Mouse (Mus musculus) liver, adult (tissue): ENCODE measurements around the gene Sgca.

Source experiments
- GATA4 ChIP-seq: IDR thresholded peaks from 2 replicates; pipeline ENCODE4 v1.6.1; 2014; ENCODE audit warnings: mild to moderate bottlenecking, low read length; ENCODE audit not compliant: insufficient replicate concordance

The Sgca gene

GRCm38 (mm10) chr11:95006525-95007219, 30.5 kb upstream of the Sgca start:
- TF ChIP-seq GATA4: no peak

- TF ChIP-seq GATA4: no peak
Measured at GRCm38 (mm10) chr11:95006038-95006437, 29.9 kb upstream of the Sgca start.

DNA sequence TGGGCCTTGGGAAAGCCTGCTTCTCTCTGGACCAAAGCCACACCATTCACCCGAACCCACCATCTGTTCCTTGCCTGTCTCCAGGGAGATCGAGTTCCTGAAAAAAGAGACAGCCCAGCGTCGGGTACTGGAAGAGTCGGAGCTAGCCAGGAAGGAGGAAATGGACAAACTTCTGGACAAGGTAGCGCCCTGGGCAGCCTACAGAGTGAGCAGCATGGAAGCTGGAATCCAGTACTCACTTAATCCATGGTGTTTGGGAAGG, 28.7 kb upstream of the Sgca start:
- TF ChIP-seq GATA4: no peak

- no peak for TF ChIP-seq GATA4
Measured at GRCm38 (mm10) chr11:95004136-95004936, 28.2 kb upstream of the Sgca start.

DNA sequence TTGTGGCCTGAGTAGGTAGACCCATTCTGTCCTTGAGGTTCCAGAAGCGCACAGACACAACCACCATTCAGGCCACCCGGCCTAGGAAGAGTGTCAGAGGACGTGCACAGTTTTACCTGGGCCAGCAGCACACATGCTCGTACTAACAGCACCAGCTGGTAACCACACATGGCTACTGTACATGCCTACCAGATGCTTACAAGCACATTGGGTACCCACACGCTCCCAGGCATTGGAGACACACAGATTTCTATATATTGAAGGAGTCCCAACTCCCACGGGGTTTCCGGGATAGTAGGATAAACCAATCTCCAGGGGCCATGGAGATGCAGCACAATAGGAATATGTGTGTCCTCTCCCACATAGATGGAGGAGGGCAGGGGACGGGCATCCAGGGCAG, 26.6 kb upstream of the Sgca start:
- TF ChIP-seq GATA4: no peak

GRCm38 (mm10) chr11:95001584-95002347, 25.6 kb upstream of the Sgca start:
- no peak for TF ChIP-seq GATA4

GRCm38 (mm10) chr11:95001058-95001457, 24.9 kb upstream of the Sgca start:
- TF ChIP-seq GATA4: no peak

DNA sequence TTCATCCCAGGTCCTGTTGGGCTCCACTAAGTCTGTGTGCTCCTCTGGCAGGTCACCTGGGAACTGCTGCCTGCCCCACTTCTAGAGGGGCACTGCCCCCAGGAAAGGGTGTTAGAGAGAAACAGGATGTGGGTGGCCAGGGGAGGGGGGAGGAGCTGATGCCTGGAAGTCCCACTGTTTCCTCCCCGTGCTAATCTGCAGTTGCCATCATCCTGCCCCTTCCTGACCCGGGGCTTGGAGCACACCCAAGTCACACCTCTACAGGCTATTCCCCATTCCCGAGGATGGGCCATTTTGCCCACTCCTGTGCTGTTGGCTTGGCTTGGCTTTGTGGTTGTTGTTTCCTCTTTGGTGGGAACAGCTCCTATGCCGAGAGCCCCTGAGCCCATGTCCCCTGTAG, 24.4 kb upstream of the Sgca start:
- no peak for TF ChIP-seq GATA4

DNA sequence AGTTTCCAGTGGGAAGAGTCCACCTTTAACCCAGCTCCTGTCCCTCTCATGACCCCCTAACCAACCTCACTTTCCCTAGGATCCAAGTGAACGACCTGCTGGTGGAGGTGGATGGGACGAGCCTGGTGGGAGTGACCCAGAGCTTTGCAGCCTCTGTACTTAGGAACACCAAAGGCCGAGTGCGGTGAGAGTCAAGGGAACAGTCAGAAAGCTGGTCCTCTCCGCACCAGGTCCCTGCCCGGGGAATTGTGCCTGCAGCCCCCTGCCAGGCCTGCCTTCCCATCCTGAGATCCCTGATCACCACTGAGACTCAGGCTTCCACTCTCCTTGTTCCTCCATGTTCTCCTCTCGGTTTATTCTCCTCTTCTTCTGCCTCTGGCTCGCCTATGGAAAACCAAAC, 24.0 kb upstream of the Sgca start:
- TF ChIP-seq GATA4: no peak

- no peak for TF ChIP-seq GATA4
Measured at GRCm38 (mm10) chr11:94998041-94998531, 22.0 kb upstream of the Sgca start.

DNA sequence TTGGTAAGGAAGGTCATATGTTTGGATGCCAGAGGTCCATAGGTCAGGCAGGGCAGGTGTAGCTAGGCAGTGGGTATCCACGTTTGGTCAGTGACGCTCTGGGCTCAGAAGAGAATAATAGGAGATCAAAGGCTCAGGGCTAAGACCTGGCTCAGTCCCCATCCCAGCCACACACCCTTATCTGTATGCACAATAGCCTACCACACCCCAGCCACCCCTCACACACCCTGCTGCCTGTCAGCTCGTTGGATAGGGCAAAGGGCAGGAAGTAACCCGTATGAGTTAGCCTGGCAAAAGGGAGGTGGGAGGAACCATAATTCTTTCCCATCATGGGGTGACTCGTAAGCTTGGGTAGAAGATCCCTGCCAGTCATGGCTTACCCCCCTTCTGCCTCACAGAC, 21.5 kb upstream of the Sgca start:
- TF ChIP-seq GATA4: no peak

DNA sequence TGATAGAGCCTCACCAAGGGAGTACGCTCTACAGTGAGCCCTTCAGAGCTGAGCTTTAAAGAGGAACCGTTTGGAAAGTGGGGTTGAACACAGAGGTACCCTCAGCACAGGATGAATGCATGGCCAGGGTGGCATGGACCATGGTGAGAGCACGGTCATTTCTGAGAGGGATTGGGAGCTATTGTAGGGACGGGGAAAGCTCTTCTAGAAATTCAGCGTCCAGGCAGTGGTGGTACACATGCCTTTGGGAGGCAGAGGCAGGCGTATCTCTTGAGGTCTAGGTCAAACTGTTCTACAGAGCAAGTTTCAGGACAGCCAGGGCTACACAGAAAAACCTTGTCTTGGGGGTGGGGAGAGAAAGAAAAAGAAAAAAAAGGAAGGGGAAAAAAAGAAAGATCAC, 20.9 kb upstream of the Sgca start:
- TF ChIP-seq GATA4: no peak

DNA sequence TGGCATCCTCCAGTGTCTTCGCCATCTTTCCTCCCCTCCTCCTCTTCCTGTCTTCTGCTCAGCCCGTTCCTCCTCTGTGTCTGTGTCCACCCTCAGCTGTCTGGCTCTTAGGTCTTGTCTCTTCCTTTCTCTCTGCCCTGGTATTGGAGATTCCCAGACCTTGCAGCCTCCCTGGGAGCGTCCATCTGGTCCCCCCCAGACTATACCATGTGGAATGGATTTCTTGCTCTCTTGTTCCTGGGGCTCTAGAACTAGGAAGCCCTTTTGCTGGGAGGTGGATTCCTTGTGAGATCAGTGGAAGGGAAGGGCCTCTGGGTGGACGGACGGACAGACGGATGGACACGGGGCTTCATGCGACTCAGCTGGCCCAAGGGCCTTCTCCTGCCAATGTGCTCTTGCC, 20.0 kb upstream of the Sgca start:
- no peak for TF ChIP-seq GATA4

DNA sequence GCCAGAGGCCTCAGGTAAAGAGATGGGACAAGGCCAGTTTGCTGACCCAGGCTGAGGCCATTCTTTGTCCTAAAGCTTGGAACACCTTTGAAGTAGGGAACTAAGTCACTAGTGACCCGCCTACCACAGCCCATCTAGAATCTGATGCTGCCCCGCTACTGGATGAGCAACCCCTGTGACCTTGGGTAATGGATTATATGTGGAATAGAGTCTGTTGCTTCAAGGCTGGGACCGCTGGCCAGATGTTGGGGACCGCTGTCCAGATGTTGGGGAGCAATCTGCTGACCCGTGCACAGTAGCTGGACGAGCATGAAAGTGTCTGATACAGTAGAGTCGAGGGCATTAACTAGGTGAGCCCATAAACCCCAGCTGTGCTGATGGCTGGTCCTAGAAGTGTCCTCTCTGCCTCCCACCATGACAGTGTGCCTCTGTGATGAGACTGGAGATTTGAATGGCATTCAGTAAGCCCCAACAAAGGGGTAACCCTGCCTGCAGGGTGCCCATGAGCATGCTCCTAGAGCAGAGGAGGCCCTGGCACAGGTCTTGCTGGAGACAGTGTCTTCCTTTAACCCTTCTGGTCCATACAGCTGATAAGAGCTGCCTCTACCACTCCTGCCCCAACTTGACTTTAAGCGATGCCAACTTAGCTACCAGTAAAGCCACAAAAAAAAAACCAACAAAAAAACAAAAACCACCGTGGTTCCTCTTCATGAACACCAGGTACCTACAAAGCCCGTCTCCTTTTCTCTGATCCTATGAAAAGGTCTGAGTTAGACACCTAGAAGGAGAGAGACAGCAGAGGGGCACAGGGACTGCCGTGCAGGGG, 19.0 kb upstream of the Sgca start:
- TF ChIP-seq GATA4: no peak

DNA sequence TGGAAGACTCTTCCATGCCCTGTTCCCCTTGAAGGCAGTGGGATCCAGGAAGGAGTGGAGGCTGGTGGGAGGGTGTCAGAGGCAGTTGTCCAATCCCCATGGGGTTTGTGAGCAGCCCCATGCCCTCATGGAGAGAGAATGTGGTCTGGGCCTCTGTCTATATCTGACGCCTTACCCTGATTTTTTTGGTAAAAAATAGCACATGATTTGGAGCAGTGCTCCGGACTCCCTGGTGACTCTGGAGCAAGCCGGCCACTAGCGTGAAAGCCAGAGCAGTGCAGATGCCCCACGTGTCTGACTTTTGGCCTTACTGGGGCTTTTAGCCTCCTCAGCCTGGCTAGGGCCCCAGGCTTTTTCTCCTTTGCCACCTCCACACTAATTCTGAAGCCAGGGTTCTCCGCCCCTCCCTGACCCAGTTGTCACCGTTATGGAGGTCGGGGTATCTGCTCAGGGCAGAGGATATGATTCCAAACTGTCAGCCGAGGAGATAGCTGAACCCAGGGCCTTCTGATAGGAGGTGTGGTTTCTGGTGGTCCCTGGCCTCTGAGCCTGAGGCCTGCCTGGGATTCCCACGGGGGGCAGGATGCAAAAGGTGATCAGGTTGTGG, 18.2 kb upstream of the Sgca start:
- TF ChIP-seq GATA4: no peak
